Mouse (Mus musculus) cortical plate, adult 2 months (tissue): Measurements from ENCODE around the gene Rad51b.

Experiments used
- CTCF ChIP-seq: fragments of 200-500 bp; IDR thresholded peaks from 2 replicates; pipeline ENCODE4 v1.5.1; 2011; ENCODE audit warnings: mild to moderate bottlenecking, control low read depth, low read length; ENCODE audit not compliant: insufficient read depth; ENCODE audit errors: extremely low read depth
- POLR2A ChIP-seq: fragments of 200-500 bp; IDR thresholded peaks from 2 replicates; pipeline ENCODE4 v1.6.1; 2011; ENCODE audit warnings: mild to moderate bottlenecking, low read length, control low read depth; ENCODE audit not compliant: insufficient read depth; ENCODE audit errors: extremely low read depth

DNA sequence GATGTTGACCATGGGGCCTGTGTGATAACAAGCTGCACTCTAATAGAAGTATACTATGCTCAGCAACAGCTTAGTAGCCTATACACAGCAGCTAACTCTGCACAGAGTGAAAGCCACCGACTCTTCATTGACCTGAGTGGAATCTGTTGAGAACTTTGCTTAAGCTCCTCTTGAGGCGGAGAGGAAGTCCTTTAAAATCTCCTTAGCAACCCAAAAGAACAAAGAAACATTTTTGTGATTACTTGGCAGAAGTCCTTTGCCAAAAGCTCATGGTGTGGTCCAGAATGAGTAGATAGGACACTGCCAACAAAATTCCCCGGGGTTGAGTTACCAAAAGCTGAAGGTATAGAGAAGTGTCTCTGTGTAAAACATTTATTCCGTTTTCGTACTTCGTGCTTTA lies 282.8 kb downstream of the Rad51b start:
- no peak for TF ChIP-seq POLR2A
- no peak for TF ChIP-seq CTCF
